In the genomic region with DNA sequence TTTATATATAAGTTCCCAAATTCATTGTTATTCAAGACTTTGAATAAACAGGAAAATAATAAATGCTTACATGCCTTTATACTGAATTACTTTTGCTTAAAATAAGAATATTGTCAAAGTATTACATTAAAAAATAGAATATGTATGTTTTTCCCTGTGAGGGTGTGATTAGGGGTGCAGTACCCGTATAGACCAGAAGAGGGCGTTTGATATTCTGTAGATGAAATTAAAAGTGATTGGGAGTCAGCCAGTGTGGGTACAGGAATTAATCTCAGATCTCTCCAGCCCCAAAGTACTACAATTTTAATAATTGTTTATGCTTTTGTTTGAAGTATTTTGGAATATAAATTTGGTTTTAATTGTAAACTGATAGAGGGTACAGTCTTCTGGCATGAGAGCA, we compare ENCODE assay signal across 9 mouse cellular contexts.
DNase-seq lines count a peak whose midpoint lies in the region; ATAC-seq and TF ChIP-seq lines count a peak whose summit lies in the region.
"Had no signal": no experiment of that assay in that cellular context is flagged by ENCODE, and none has a peak within 500 bp of the region (broad histone marks: within the 10 kb centered on the region; RNA-seq: fewer than 3 reads in every experiment).

No protein-coding gene starts in this region.

- no peak for TF ChIP-seq POLR2A in heart, adult 2 months (IDR thresholded peaks at IDR 0.05; ENCODE audit: insufficient read depth, low read depth, low read length)

- intact Hi-C loops in heart, adult 2 months (cut with DNase I), result no loop called here

- H3K4me2 ChIP-seq in embryonic facial prominence, embryonic 11.5 days (ENCODE audit: low read depth, low read length), result no peak overlapping the region
- H3K4me2 ChIP-seq: neural tube, embryonic 13.5 days had no signal

- no peak overlapping the region for H3K27ac ChIP-seq in heart, adult 2 months
- no peak overlapping the region for H3K27ac ChIP-seq in embryonic facial prominence, embryonic 11.5 days (replicated peaks; ENCODE audit: low read depth, low read length)
- H3K27ac ChIP-seq: neural tube, embryonic 13.5 days had no signal

- no peaks in the 10 kb centered on the region for H3K27me3 ChIP-seq in heart, adult 2 months (ENCODE audit: control insufficient read depth, insufficient read depth, low read length)
- H3K27me3 ChIP-seq in embryonic facial prominence, embryonic 11.5 days (ENCODE audit: control insufficient read depth, insufficient read depth, low read length), result no peaks in the 10 kb centered on the region
- H3K27me3 ChIP-seq: neural tube, embryonic 13.5 days had no signal

- DNase-seq in heart, adult 2 months, result no peak
- no peak for DNase-seq in heart, adult 9 months (ENCODE audit: low spot score in 2 of 2)
- peak; percentile 33 for DNase-seq in lung, postnatal 14 days
- no peak for DNase-seq in lung, postnatal 25 days (ENCODE audit: low spot score)
- DNase-seq in MEL-GATA-1-ER (ENCODE audit: extremely low read depth, low read depth) (peak; percentile 22), MN1 (ENCODE audit: low spot score) (no peak)
- DNase-seq in embryonic facial prominence, embryonic 11.5 days (ENCODE audit: low spot score), result peak; percentile 52
- no peak for DNase-seq in spleen, adult 18-20 months

- peak; percentile 80 for TF ChIP-seq CTCF in heart, adult 2 months (IDR thresholded peaks at IDR 0.05)

- WGBS in heart, adult 2 months, result 2% methylated on average over 2 of the region's 2 CpGs
- 0% methylated on average over 2 of the region's 2 CpGs for WGBS in embryonic facial prominence, embryonic 11.5 days

- H3K9ac ChIP-seq in heart, adult 2 months (ENCODE audit: low read depth, low read length), result no peak overlapping the region
- H3K9ac ChIP-seq in embryonic facial prominence, embryonic 11.5 days (replicated peaks; ENCODE audit: low read length), result no peak overlapping the region
- H3K9ac ChIP-seq: neural tube, embryonic 13.5 days had no signal

- H3K4me1 ChIP-seq in heart, adult 2 months (ENCODE audit: control insufficient read depth, insufficient read depth, low read length), result no peaks in the 10 kb centered on the region
- H3K4me1 ChIP-seq in embryonic facial prominence, embryonic 11.5 days (ENCODE audit: control insufficient read depth, insufficient read depth, low read length), result no peaks in the 10 kb centered on the region
- H3K4me1 ChIP-seq: neural tube, embryonic 13.5 days had no signal

- no peaks in the 10 kb centered on the region for H3K36me3 ChIP-seq in heart, adult 2 months (ENCODE audit: control insufficient read depth, insufficient read depth, low read length)
- no peaks in the 10 kb centered on the region for H3K36me3 ChIP-seq in embryonic facial prominence, embryonic 11.5 days (replicated peaks; ENCODE audit: control insufficient read depth, insufficient read depth, low read depth, low read length)
- H3K36me3 ChIP-seq: neural tube, embryonic 13.5 days had no signal

- H3K9me3 ChIP-seq in embryonic facial prominence, embryonic 11.5 days (replicated peaks; ENCODE audit: control insufficient read depth, low read length), result no peaks in the 10 kb centered on the region
- H3K9me3 ChIP-seq: neural tube, embryonic 13.5 days had no signal

- ATAC-seq in embryonic facial prominence, embryonic 11.5 days (replicated peaks; ENCODE audit: insufficient number of reproducible peaks, low FRiP score, low TSS enrichment, low read depth), result no peak

- H3K4me3 ChIP-seq in heart, adult 2 months, result no peak overlapping the region
- no peak overlapping the region for H3K4me3 ChIP-seq in embryonic facial prominence, embryonic 11.5 days (ENCODE audit: low read depth, low read length)
- H3K4me3 ChIP-seq: neural tube, embryonic 13.5 days had no signal

- no peak for TF ChIP-seq EP300 in heart, adult 2 months (IDR thresholded peaks at IDR 0.05; ENCODE audit: insufficient read depth, low read depth, low read length)

- H3K79me2 ChIP-seq in heart, adult 2 months (replicated peaks; ENCODE audit: control insufficient read depth, insufficient read depth, low read length), result no peaks in the 10 kb centered on the region

Comparison
In these comparisons a context has a peak if more than half of its experiments do, and no peak if none do; other contexts are left out.
1. DNase-seq: peak in lung, postnatal 14 days (single experiment), MEL-GATA-1-ER (single experiment) and embryonic facial prominence, embryonic 11.5 days (single experiment); none in heart, adult 2 months (0 of 2), heart, adult 9 months (0 of 2), lung, postnatal 25 days (single experiment), spleen, adult 18-20 months (0 of 2) and MN1 (single experiment).